Mouse (Mus musculus) liver, embryonic 11.5 days (tissue): ENCODE data around the gene Pin1. TPM values are rescaled to one million over a fixed set of nuclear protein-coding genes. Genes with fewer than 3 reads are reported as not detected.

Source experiments
- ATAC-seq: fragments of 200-750 bp; cut with Nextera tagmentation; replicated peaks from 2 replicates; pipeline ENCODE4 v1.8.0; 2017; ENCODE audit warnings: moderate number of reproducible peaks, mild to moderate bottlenecking, moderate TSS enrichment, moderate library complexity; ENCODE audit not compliant: low FRiP score
- DNase-seq: peaks from one replicate; pipeline ENCODE4 v3.0.0-alpha.2; 2017; ENCODE audit warnings: low spot score
- H3K27ac ChIP-seq: fragments of 300-500 bp; sonication (generic); 2 replicates; pipeline ENCODE4 v1.5.1; 2014; ENCODE audit warnings: mild to moderate bottlenecking, low read depth, low read length, control low read depth
- H3K27me3 ChIP-seq: fragments of 300-500 bp; sonication (generic); replicated peaks from 2 replicates; pipeline ENCODE4 v1.6.1; 2014; ENCODE audit warnings: low read length, mixed read lengths; ENCODE audit not compliant: control insufficient read depth, insufficient read depth
- H3K36me3 ChIP-seq: fragments of 300-500 bp; sonication (generic); 2 replicates; pipeline ENCODE4 v1.6.1; 2014; ENCODE audit warnings: mild to moderate bottlenecking, low read length, moderate library complexity, mixed read lengths; ENCODE audit not compliant: control insufficient read depth, insufficient read depth
- H3K4me1 ChIP-seq: fragments of 300-500 bp; sonication (generic); replicated peaks from 2 replicates; pipeline ENCODE4 v1.6.1; 2014; ENCODE audit warnings: low read length, mixed read lengths; ENCODE audit not compliant: control insufficient read depth, insufficient read depth
- H3K4me2 ChIP-seq: fragments of 300-500 bp; sonication (generic); 2 replicates; pipeline ENCODE4 v1.6.1; 2014; ENCODE audit warnings: mild to moderate bottlenecking, control low read depth, moderate library complexity
- H3K4me3 ChIP-seq: fragments of 300-500 bp; sonication (generic); 2 replicates; pipeline ENCODE4 v1.5.1; 2014; ENCODE audit warnings: low read depth, low read length, control low read depth
- H3K9ac ChIP-seq: fragments of 300-500 bp; sonication (generic); 2 replicates; pipeline ENCODE4 v1.6.1; 2014; ENCODE audit warnings: low read depth, low read length, control low read depth
- H3K9me3 ChIP-seq: fragments of 300-500 bp; sonication (generic); 2 replicates; pipeline ENCODE4 v1.6.1; 2016; ENCODE audit warnings: low read length, inconsistent platforms, mixed read lengths; ENCODE audit not compliant: control insufficient read depth
- WGBS: fragments of 180-500 bp; shearing (Covaris S2); extraction: QIAGEN DNeasy Blood & Tissue Kit; methylation state at CpG from one replicate; pipeline ENCODE4 v1.1.7; 2014; 5-methylcytosine and 5-hydroxymethylcytosine counted together
- polyA plus RNA-seq: library from polyadenylated mRNA; unstranded; fragments of >200 nt; fragmentation: Nextera tagmentation; extraction: Ambion mirVana; gene quantifications from 2 replicates; pipeline ENCODE4 v1.2.1, GENCODE M21; 2014

Pin1 gene
- polyA plus RNA-seq, 1 experiment from 2014 or later: 58.8 TPM

GRCm38 (mm10) chr9:20636256-20636655, 15.6 kb upstream of the Pin1 start:
- Histone ChIP-seq H3K27ac (no peak overlapping the region), H3K9me3 (no peaks in the 10 kb centered on the region), H3K4me1 (0 out of 2 replicates have a peak, but pooled peaks cover 2% of the 10 kb centered on the region), H3K4me3 (no peak overlapping the region), H3K27me3 (no peaks in the 10 kb centered on the region), H3K9ac (no peak overlapping the region), H3K4me2 (no peak overlapping the region), H3K36me3 (peaks cover 6% of the 10 kb centered on the region)
- DNase-seq (no peak), ATAC-seq (no peak)
- WGBS: 78% methylated on average over 3 of the region's 3 CpGs

GRCm38 (mm10) chr9:20636790-20637189, 15.1 kb upstream of the Pin1 start:
- Histone ChIP-seq H3K4me2 (no peak overlapping the region), H3K9ac (no peak overlapping the region), H3K9me3 (no peaks in the 10 kb centered on the region), H3K27me3 (no peaks in the 10 kb centered on the region), H3K4me1 (peaks cover 7% of the 10 kb centered on the region), H3K36me3 (peaks cover 6% of the 10 kb centered on the region), H3K27ac (no peak overlapping the region), H3K4me3 (no peak overlapping the region)
- no peak for DNase-seq
- ATAC-seq: no peak
- 84% methylated on average over 2 of the region's 2 CpGs for WGBS

DNA sequence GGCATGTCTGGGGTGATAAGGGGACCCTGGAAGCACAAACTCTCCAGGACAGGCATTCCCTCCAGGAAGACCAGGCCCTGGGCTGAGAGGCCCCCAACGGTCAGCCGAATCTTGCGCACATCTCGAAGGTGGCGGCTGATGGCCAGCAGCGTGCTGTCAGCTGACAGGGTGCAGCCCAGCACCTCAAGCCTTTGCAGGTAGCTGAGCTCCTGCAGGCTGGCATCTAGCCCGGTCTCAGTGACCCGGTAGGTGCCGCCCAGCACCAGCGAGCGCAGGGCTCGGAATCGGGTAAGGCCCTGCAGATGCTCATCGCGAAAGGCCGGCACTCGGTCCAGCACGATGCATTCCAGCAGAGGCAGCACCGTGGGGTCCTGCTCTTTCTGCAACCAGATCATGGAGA, 13.3 kb upstream of the Pin1 start:
- Histone ChIP-seq H3K4me1 (peaks cover 9% of the 10 kb centered on the region), H3K4me3 (no peak overlapping the region), H3K9ac (no peak overlapping the region), H3K27me3 (no peaks in the 10 kb centered on the region), H3K9me3 (no peaks in the 10 kb centered on the region), H3K27ac (no peak overlapping the region), H3K4me2 (no peak overlapping the region), H3K36me3 (peaks cover 6% of the 10 kb centered on the region)
- ATAC-seq: no peak
- WGBS: 94% methylated on average over 19 of the region's 19 CpGs
- DNase-seq: no peak

- no peak overlapping the region for H3K9ac ChIP-seq
- ATAC-seq (no peak), DNase-seq (no peak)
- no peak overlapping the region for H3K27ac ChIP-seq
- H3K36me3 ChIP-seq: peaks cover 6% of the 10 kb centered on the region
- H3K4me3 ChIP-seq: no peak overlapping the region
- H3K9me3 ChIP-seq: no peaks in the 10 kb centered on the region
- H3K4me1 ChIP-seq: peaks cover 9% of the 10 kb centered on the region
- no peak overlapping the region for H3K4me2 ChIP-seq
- WGBS: 86% methylated on average over 4 of the region's 4 CpGs
- no peaks in the 10 kb centered on the region for H3K27me3 ChIP-seq
Measured at GRCm38 (mm10) chr9:20639486-20639885, 12.4 kb upstream of the Pin1 start.

GRCm38 (mm10) chr9:20641501-20641900, 10.4 kb upstream of the Pin1 start:
- no peaks in the 10 kb centered on the region for H3K9me3 ChIP-seq
- no peak overlapping the region for H3K27ac ChIP-seq
- peaks cover 7% of the 10 kb centered on the region for H3K36me3 ChIP-seq
- no peak for ATAC-seq
- peaks cover 9% of the 10 kb centered on the region for H3K4me1 ChIP-seq
- peak overlapping the region; percentile 73 for H3K9ac ChIP-seq
- no peaks in the 10 kb centered on the region for H3K27me3 ChIP-seq
- DNase-seq: no peak
- peak overlapping the region; percentile 79 for H3K4me2 ChIP-seq
- 25% methylated on average over 6 of the region's 6 CpGs for WGBS
- peak overlapping the region; percentile 96 for H3K4me3 ChIP-seq

DNA sequence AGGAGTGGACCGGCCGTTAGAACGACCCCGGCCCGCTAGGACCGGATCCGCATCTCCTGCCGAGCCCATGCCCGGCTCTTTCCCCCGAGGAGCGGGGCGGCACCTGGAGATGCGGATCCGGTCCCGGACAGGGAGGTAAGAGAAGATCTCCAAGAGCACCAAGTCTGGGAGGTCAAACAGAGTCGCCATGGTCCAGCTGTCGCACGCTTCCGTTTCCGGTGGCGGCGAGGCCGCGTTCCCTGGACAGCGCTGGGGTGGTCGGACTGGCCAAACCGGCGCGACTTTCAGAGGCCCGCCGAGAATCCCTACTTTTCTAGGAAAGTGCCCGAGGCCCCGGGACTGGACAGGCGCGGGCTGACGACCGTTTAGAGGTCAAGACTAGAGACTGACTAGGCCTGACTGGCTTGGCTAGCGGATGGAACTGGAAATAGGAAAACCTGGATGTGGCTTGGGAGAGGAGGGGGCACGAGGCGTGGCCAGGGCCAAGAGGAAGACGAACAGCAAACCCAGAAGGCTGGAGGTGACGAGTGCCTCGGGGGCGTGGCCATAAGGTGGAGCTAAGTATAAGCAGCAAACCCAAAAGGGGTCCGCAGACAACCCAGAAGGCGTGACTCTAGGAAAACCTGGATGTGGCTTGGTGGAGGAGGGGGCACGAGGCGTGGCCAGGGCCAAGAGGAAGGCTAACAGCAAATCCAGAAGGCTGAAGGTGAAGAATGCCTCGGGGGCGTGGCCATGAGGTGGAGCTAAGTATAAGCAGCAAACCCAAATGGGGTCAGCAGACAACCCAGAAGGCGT, 9.6 kb upstream of the Pin1 start, which contains the start of gene Ubl5:
TSS of gene Ubl5 (plus strand) at position 778 of the 795 bp plus-strand sequence.
- Histone ChIP-seq H3K36me3 (peaks cover 10% of the 10 kb centered on the region), H3K4me2 (peak within 1 kb of the TSS; percentile 79), H3K4me3 (peak within 1 kb of the TSS; percentile 96), H3K9ac (peak within 1 kb of the TSS; percentile 86), H3K9me3 (no peaks in the 10 kb centered on the region), H3K27ac (peak within 1 kb of the TSS; percentile 64), H3K4me1 (peaks cover 9% of the 10 kb centered on the region), H3K27me3 (no peaks in the 10 kb centered on the region)
- DNase-seq (peak; percentile 89), ATAC-seq (peak; percentile 78)
- WGBS: 1% methylated on average over 51 of the region's 51 CpGs

GRCm38 (mm10) chr9:20642896-20643466, 8.9 kb upstream of the Pin1 start:
- peak; percentile 82 for ATAC-seq

DNA sequence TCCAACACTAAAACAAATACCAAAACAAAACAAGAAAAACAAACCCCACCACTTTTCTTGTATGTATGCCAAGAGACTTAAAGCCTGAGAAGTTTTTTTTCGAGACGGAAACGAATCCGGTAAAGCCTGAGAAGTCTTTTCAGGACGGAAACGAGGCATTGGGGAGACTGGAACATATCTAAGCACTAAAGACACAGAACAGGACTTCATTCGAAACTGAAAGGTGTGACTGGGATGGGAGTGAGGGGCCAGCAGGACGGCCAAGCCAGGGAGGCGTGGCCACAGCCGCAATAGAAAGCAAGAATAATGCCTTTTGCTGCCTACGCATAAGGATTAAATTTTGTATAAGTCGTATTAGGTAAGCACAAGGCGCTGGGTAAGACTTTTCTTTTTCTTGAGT, 8.1 kb upstream of the Pin1 start:
- Histone ChIP-seq H3K36me3 (peaks cover 9% of the 10 kb centered on the region; the same call in 1 of the 2 replicates), H3K4me3 (peak overlapping the region; percentile 96), H3K27me3 (no peaks in the 10 kb centered on the region), H3K4me1 (peaks cover 9% of the 10 kb centered on the region), H3K9ac (peak overlapping the region; percentile 86), H3K9me3 (no peaks in the 10 kb centered on the region), H3K27ac (peak overlapping the region; percentile 82), H3K4me2 (peak overlapping the region; percentile 79)
- no peak for ATAC-seq
- 7% methylated on average over 13 of the region's 13 CpGs for WGBS
- DNase-seq: no peak

More at GRCm38 (mm10) chr9:20642896-20643466, 8.9 kb upstream of the Pin1 start:
- Histone ChIP-seq H3K4me2 (peak overlapping the region; percentile 79), H3K9me3 (no peaks in the 10 kb centered on the region), H3K27me3 (no peaks in the 10 kb centered on the region), H3K27ac (peak overlapping the region; percentile 64), H3K9ac (peak overlapping the region; percentile 86), H3K4me3 (peak overlapping the region; percentile 96), H3K36me3 (peaks cover 10% of the 10 kb centered on the region), H3K4me1 (peaks cover 9% of the 10 kb centered on the region)
- DNase-seq: peak; percentile 83
- 1% methylated on average over 30 of the region's 30 CpGs for WGBS
